Mouse (Mus musculus) heart, postnatal 0 days (tissue): Measurements from ENCODE around the gene Rpp14. TPM values are rescaled to one million over a fixed set of nuclear protein-coding genes. Genes with fewer than 3 reads are reported as not detected.

Experiments used
- ATAC-seq: fragments of 200-750 bp; cut with Nextera tagmentation; 2 replicates; pipeline ENCODE4 v1.8.0; 2017; ENCODE audit warnings: low read depth, moderate number of reproducible peaks, moderate library complexity; ENCODE audit not compliant: insufficient read depth
- DNase-seq: peaks from one replicate; pipeline ENCODE4 v3.0.0-alpha.2; 2016; ENCODE audit warnings: low spot score
- H3K27ac ChIP-seq: fragments of 300-500 bp; sonication (generic); 2 replicates; pipeline ENCODE4 v1.5.1; 2014; ENCODE audit warnings: low read depth, mild to moderate bottlenecking
- H3K27me3 ChIP-seq: fragments of 300-500 bp; sonication (generic); 2 replicates; pipeline ENCODE4 v1.6.1; 2014; ENCODE audit warnings: low read length, mixed read lengths; ENCODE audit not compliant: control insufficient read depth, insufficient read depth
- H3K36me3 ChIP-seq: fragments of 300-500 bp; sonication (generic); replicated peaks from 2 replicates; pipeline ENCODE4 v1.6.1; 2014; ENCODE audit warnings: low read length, mixed read lengths; ENCODE audit not compliant: control insufficient read depth, insufficient read depth
- H3K4me1 ChIP-seq: fragments of 300-500 bp; sonication (generic); 2 replicates; pipeline ENCODE4 v1.6.1; 2014; ENCODE audit warnings: antibody characterized with exemption; ENCODE audit not compliant: control insufficient read depth, insufficient read depth
- H3K4me2 ChIP-seq: fragments of 300-500 bp; sonication (generic); 2 replicates; pipeline ENCODE4 v1.6.1; 2014; ENCODE audit warnings: low read depth, mild to moderate bottlenecking, low read length, moderate library complexity
- H3K4me3 ChIP-seq: fragments of 300-500 bp; sonication (generic); 2 replicates; pipeline ENCODE4 v1.5.1; 2014; ENCODE audit warnings: low read depth, low read length
- H3K9ac ChIP-seq: fragments of 300-500 bp; sonication (generic); replicated peaks from 2 replicates; pipeline ENCODE4 v1.6.1; 2014; ENCODE audit warnings: low read depth, low read length, mixed read lengths
- H3K9me3 ChIP-seq: fragments of 300-500 bp; sonication (generic); replicated peaks from 2 replicates; pipeline ENCODE4 v1.6.1; 2016; ENCODE audit warnings: low read length; ENCODE audit not compliant: control insufficient read depth
- CTCF ChIP-seq: IDR thresholded peaks from 2 replicates; pipeline ENCODE4 v1.5.1; 2016; ENCODE audit warnings: antibody characterized with exemption, control low read depth, low read depth
- EP300 ChIP-seq: IDR thresholded peaks from 2 replicates; pipeline ENCODE4 v1.6.1; 2016; ENCODE audit warnings: antibody characterized with exemption, low read depth
- WGBS: fragments of 180-500 bp; shearing (Covaris S2); extraction: QIAGEN DNeasy Blood & Tissue Kit; methylation state at CpG from one replicate; pipeline ENCODE4 v1.1.7; 2014; 5-methylcytosine and 5-hydroxymethylcytosine counted together
- polyA plus RNA-seq: library from polyadenylated mRNA; unstranded; fragments of >200 nt; fragmentation: Nextera tagmentation; extraction: Ambion mirVana; gene quantifications from 2 replicates; pipeline ENCODE4 v1.2.1, GENCODE M21; 2015
- total RNA-seq: library from RNA; depleted of rRNA; stranded (reverse); fragments of >200 nt; gene quantifications from 2 replicates; pipeline ENCODE4 v1.2.3, GENCODE M21; 2014; ENCODE audit warnings: low replicate concordance

Gene Rpp14
- total and polyA plus RNA-seq, 2 experiments from 2014 or later = 42.4 to 61.8 TPM

DNA sequence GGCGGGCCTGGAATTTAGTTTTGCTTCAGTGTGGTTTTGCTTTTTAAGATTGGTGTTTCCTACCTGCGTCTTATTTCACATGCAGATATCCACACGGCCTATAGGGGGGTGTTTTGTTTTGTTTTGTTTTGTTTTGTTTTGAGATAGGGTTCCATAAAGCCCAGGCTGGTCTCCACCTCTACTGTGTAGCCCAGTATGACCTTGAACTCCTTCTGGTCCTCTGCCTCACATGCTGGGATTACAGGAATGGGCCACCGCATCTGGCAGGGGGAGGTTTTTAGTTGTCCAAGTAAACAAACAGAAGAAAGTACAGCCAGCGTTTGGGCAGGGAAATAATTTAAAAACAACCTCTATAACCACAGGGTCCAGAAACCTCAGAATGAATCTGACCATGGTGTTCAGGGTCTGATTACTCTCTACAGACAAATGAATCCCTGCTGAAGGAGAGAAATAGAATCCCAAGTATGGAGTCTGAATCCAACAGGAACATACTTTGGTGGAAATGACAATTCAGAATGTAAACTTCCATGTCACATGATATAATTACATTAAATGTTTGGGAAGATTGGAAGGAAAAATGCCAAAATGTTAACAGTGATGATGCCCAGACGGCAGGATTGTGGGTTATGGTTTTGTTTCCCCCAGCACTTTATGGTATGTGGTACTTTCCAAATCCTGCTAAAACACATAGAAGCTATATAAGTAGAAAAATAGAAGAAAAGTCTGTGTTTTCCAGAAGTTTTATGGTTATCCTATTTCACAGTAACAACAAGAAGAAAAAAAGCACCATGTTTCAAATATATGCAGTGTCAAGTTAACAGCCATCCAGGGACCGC, 44.1 kb downstream of the Rpp14 start:
- Histone ChIP-seq H3K36me3 (peaks cover 38% of the 10 kb centered on the region), H3K27me3 (no peaks in the 10 kb centered on the region), H3K27ac (no peak overlapping the region), H3K4me3 (no peak overlapping the region), H3K9me3 (no peaks in the 10 kb centered on the region), H3K4me1 (no peaks in the 10 kb centered on the region), H3K9ac (no peak overlapping the region), H3K4me2 (no peak overlapping the region)
- TF ChIP-seq CTCF = no peak
- no peak for TF ChIP-seq EP300
- DNase-seq (no peak), ATAC-seq (no peak; the same call in 1 of the 2 replicates)
- 68% methylated on average over 7 of the region's 7 CpGs for WGBS

- ATAC-seq (no peak), DNase-seq (no peak)
- Histone ChIP-seq H3K4me3 (no peak overlapping the region), H3K27me3 (no peaks in the 10 kb centered on the region), H3K9ac (no peak overlapping the region), H3K27ac (no peak overlapping the region), H3K36me3 (peaks cover 35% of the 10 kb centered on the region), H3K4me2 (no peak overlapping the region), H3K4me1 (no peaks in the 10 kb centered on the region), H3K9me3 (no peaks in the 10 kb centered on the region)
- 51% methylated on average over 5 of the region's 5 CpGs for WGBS
- TF ChIP-seq EP300 (no peak), CTCF (no peak)
Measured at GRCm38 (mm10) chr14:8127971-8128370, 47.8 kb downstream of the Rpp14 start.

DNA sequence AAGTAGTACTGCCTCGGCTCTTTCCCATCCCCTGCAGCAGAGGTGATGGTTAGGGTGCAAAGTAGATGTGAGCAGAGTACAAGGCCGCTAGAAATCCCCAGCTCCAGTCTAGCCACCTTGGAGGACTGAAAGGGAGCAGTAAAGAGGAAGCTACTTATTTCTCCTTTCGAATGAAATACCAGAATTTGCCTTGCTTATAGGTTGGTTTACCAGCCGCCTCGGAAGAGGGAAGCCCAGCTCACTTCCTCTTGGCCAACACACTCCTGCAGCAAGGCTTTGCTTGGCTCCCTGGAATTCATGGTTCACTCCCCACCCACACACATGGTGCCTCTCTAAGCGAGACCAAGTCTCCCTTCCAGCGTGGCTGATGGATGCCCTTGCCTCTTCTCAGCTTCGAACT, 52.6 kb downstream of the Rpp14 start:
- no peak for DNase-seq

GRCm38 (mm10) chr14:8134234-8134633, 54.1 kb downstream of the Rpp14 start:
- H3K36me3 ChIP-seq = peaks cover 47% of the 10 kb centered on the region
- TF ChIP-seq EP300 = no peak
- TF ChIP-seq CTCF = no peak
- no peak for ATAC-seq
- DNase-seq = no peak
- no peak overlapping the region for H3K4me3 ChIP-seq
- peaks cover 10% of the 10 kb centered on the region for H3K4me1 ChIP-seq
- no peak overlapping the region for H3K4me2 ChIP-seq
- no peak overlapping the region for H3K9ac ChIP-seq
- H3K27me3 ChIP-seq = no peaks in the 10 kb centered on the region
- 53% methylated on average over 2 of the region's 2 CpGs for WGBS
- H3K27ac ChIP-seq = peak overlapping the region; percentile 84
- H3K9me3 ChIP-seq = no peaks in the 10 kb centered on the region

More for the DNA sequence above, 52.6 kb downstream of the Rpp14 start:
- Histone ChIP-seq H3K4me3 (no peak overlapping the region), H3K27ac (no peak overlapping the region), H3K9me3 (no peaks in the 10 kb centered on the region), H3K4me2 (no peak overlapping the region), H3K36me3 (peaks cover 34% of the 10 kb centered on the region), H3K4me1 (peaks cover 10% of the 10 kb centered on the region), H3K9ac (no peak overlapping the region), H3K27me3 (no peaks in the 10 kb centered on the region)
- no peak for ATAC-seq
- TF ChIP-seq EP300 (no peak), CTCF (no peak)
- WGBS = 83% methylated on average over 8 of the region's 8 CpGs

GRCm38 (mm10) chr14:8135130-8135529, 55.0 kb downstream of the Rpp14 start:
- ATAC-seq = peak; percentile 93
- Histone ChIP-seq H3K4me3 (no peak overlapping the region), H3K27ac (peak overlapping the region; percentile 84), H3K27me3 (no peaks in the 10 kb centered on the region), H3K4me2 (no peak overlapping the region), H3K36me3 (peaks cover 54% of the 10 kb centered on the region), H3K4me1 (peaks cover 10% of the 10 kb centered on the region), H3K9me3 (no peaks in the 10 kb centered on the region), H3K9ac (no peak overlapping the region)
- WGBS = 26% methylated on average over 3 of the region's 3 CpGs
- TF ChIP-seq CTCF = 0 out of 2 replicates have a peak, but pooled peaks have one; percentile 7
- peak; percentile 20; the same call in 1 of the 2 replicates for TF ChIP-seq EP300
- peak; percentile 81 for DNase-seq
